Mouse (Mus musculus): ENCODE measurements at regions not wholly inside any gene's neighbourhood (a gene's known extent, or its start where the extent isn't known, plus 50 kb on each side); places are given as distances from the start of the nearest gene placed in this dataset.

GRCm38 (mm10) chr12:105274866-105275265 lies 52.3 kb upstream of the Tcl1 start:
- ATAC-seq (ENCODE audit: insufficient number of reproducible peaks, low FRiP score, low TSS enrichment), result 0 out of 2 replicates have a peak, but pooled peaks have one; percentile 41

DNA sequence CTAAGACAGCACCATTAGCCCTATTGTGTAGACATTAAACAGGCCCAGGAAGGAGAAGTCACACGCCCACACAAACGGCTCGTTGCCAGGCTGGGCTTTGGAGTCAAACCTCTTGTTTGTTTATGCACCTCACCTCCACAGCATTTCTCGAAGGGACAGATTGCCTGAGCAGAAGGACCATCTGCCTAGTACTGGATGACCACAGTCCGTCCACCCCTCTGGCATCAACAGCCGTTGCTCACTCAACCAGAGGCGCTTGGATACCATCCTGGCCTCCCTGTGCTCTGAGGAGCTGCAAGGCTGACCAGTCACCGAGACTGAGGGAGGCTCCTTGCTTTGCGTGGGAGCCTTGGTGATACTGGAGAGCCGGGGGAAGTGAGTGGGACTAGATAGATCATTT lies 53.6 kb upstream of the Tunar start:
- no peak for ATAC-seq (ENCODE audit: insufficient number of reproducible peaks, low FRiP score, low TSS enrichment)

DNA sequence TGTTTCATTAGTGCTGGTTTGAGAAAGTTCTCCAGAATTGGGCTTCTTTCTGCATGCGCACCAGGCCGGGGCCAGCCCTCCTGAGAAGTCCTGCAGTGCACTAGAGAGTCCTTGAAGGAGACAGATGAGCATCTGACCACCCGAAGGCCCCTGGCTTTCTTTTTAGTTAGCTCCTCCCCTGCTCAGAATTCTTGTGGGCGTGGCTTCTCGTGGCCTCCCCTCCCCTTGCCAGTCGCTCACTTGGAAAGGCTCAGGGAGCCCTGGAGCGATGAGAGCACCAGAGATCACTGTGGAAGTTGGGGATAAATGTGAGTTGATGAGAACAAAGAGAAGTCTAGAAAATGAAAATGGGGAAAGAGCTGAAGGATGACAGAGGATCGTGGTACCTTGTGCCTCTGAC lies 52.6 kb upstream of the Tunar start:
- ATAC-seq (ENCODE audit: insufficient number of reproducible peaks, low FRiP score, low TSS enrichment), result no peak

- ATAC-seq (ENCODE audit: insufficient number of reproducible peaks, low FRiP score, low TSS enrichment), result no peak
These were observed 51.6 kb upstream of the Tunar start for GRCm38 (mm10) chr12:105282091-105282490.
